In genomic region chrX:38249640-38250351, GRCm38 (mm10) we compare ENCODE assay signal across 8 mouse cellular contexts. TPM values are rescaled to one million over a fixed set of nuclear protein-coding genes. Genes with fewer than 3 reads are reported as not detected.
DNase-seq lines count a peak whose midpoint lies in the region.

No protein-coding gene starts in this region.

- no peaks in the 10 kb centered on the region for H3K9me3 ChIP-seq in heart, embryonic 10.5 days

- 0 out of 2 replicates have a peak, but pooled peaks cover 3% of the 10 kb centered on the region for H3K4me1 ChIP-seq in heart, embryonic 10.5 days

- 18% methylated on average over 16 of the region's 16 CpGs for WGBS in heart, embryonic 10.5 days

- H3K36me3 ChIP-seq in heart, embryonic 10.5 days: no peaks in the 10 kb centered on the region

- DNase-seq in adrenal gland, adult (ENCODE audit: inconsistent age in 2 of 2, low spot score in 1 of 2): peak; percentile 56 to 76
- no peak for DNase-seq in adrenal gland, adult 8-10 months
- peak; percentile 49 for DNase-seq in R1 (ENCODE audit: low read depth, low spot score)
- peak; percentile 75 for DNase-seq in embryo, embryonic 10.5 days (ENCODE audit: low spot score)
- DNase-seq in heart, embryonic 10.5 days (ENCODE audit: low spot score): peak; percentile 77
- DNase-seq in kidney, postnatal 14 days: peak; percentile 22
- peak; percentile 26 for DNase-seq in lung, postnatal 14 days
- peak; percentile 15 to 52 for DNase-seq in right cerebral cortex, adult 2 months (ENCODE audit: low spot score in 2 of 2)

- no peak overlapping the region for H3K27ac ChIP-seq in heart, embryonic 10.5 days

- H3K27me3 ChIP-seq in heart, embryonic 10.5 days (ENCODE audit: insufficient read depth, poor library complexity, severe bottlenecking): peaks cover 9% of the 10 kb centered on the region; the same call in 1 of the 2 replicates

- peak overlapping the region; percentile 54 for H3K4me3 ChIP-seq in heart, embryonic 10.5 days

RNA-seq across cellular contexts. Expression of gene Tmem255a, which starts 2.4 kb away (rescaled TPM):
- total RNA-seq in adrenal gland, adult 8-10 months (2022): 10 to 100 TPM; 33.4 to 59.1 (median 46.4) TPM
- polyA plus RNA-seq in heart, embryonic 10.5 days (2016; fragmentation: Nextera tagmentation; extraction: Ambion mirVana): 18.0 and 24.5 TPM in 2 replicates
